Mouse (Mus musculus): ENCODE measurements around the gene Commd6.
A peak's percentile ranks its signal among the peaks of the same experiment; 100 is the strongest.

Commd6 gene

GRCm38 (mm10) chr14:101640153-101640843 is at the start of gene Commd6:
Commd6 (minus strand) TSS chr14:101640686.
- DNase-seq: peak; percentile 95

DNA sequence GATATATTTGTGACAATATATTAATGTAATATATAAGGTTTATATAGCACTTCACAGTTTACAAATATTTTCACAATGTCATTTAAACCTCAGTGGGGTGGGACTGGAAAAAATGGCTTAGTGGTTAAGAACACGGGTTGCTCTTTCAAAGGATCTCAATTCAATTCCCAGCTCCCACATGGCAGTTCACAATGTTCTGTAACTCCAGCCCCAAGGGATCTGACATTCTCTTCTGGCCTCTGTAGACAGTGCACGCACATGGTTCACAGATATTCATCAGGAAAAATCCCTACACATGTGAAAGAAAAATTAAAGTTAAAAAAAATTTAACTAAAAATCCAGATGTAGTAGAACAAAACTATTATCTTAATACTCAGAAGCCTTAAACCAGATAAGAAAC is 47.9 kb upstream of the Commd6 start:
- no peak for DNase-seq

GRCm38 (mm10) chr14:101687696-101688095 is 47.2 kb upstream of the Commd6 start:
- no peak for DNase-seq

- no peak for DNase-seq
Measured at GRCm38 (mm10) chr14:101672226-101672625, 31.7 kb upstream of the Commd6 start.

- DNase-seq: no peak
Measured at GRCm38 (mm10) chr14:101668626-101669025, 28.1 kb upstream of the Commd6 start.

GRCm38 (mm10) chr14:101666536-101666935 is 26.1 kb upstream of the Commd6 start:
- no peak for DNase-seq

DNA sequence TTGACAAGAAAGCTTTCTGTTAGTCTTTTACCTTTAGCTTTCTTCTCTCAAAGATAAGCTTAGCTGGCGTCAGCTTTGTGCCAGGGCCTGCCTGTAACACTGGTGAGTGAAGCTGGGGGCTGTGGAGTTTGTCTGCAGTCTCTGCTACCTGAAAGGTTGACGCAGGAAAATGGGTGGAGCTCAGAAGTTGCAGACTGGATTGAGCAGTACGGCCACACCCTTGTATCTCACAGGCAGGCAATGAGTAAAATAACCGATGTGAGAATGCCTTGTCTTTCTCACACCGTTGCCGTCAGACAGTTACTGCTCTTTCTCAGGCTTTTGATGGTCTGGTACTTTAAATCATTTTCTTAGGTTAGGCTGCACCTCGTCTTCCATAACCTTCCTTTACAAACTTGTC is 25.6 kb upstream of the Commd6 start:
- no peak for DNase-seq

- DNase-seq: no peak
Measured at GRCm38 (mm10) chr14:101664274-101664673, 23.8 kb upstream of the Commd6 start.

DNA sequence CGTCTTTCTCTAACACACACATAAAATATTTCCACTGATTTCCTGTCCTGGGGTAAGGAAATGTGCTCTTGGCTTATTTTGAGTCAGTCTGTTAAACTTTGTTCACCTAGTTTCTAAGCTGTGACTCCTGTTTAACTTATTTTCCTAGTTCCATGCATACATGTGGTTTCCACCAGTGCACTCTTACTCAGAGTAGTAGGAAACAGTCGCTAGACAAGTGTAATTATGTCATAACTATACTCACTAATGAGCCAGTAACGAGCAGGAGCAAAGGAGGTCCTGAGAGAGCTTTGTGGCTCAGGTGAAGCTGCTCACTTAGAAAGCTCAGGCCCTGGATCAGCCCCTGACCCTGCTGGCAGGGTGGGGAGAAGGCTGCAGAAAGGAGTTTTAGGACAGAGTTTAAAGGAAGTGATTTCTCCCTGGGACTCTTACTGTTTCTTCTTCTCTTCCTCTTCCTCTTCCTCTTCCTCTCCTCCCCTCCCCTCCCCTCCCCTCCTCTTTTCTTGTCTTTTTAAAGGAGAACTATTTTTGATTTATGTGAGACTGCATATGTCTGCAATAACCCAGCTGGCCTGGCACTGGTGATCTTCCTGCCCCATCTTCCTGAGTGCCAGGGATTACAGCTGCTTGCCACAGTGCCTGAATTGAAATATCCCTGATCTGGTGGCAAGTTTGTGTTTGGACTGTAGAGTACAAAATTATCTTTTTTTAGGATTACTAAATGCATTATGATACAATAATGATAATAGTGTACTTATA is 21.3 kb upstream of the Commd6 start:
- DNase-seq: no peak

DNA sequence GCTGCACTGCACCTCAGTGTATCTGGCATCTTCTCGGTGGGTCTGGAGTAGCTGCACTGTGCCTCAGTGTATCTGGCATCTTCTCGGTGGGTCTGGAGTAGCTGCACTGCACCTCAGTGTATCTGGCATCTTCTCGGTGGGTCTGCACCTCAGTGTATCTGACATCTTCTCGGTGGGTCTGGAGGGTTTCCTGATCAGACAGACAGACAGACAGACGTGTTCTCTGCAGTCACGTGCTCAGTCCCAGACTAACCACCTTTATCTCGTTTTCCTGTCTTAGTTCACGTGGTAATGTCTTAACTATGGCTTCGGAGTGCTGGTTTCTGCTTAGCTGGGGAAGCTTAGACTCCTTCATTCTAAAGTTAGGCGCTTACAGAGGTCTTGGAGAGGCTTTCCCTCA is 15.8 kb upstream of the Commd6 start:
- no peak for DNase-seq

- no peak for DNase-seq
Measured at GRCm38 (mm10) chr14:101654526-101654909, 14.0 kb upstream of the Commd6 start.

GRCm38 (mm10) chr14:101653581-101654525 is 13.4 kb upstream of the Commd6 start, which contains the start of gene Uchl3:
Uchl3 (plus strand) TSS chr14:101653967.
- peak; percentile 93 for DNase-seq

DNA sequence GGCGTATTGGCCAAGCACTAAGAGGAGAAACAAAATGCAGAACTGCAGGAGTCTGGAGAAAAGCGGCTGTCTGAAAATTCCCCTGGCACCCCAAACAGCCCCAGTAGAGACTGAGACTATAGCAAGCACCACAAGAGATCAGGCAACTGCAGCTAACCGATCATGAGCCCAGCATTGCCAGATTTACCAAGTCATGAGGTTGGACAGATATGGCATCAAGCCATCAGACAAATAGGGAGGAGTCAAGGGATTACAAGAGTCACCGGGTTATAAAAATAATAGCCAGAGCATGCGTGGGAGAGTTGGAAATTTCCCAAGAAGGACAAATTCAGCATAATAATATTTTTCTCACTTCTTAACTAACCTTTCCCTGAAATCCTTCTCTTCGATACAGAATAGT is 12.1 kb upstream of the Commd6 start:
- DNase-seq: no peak

DNA sequence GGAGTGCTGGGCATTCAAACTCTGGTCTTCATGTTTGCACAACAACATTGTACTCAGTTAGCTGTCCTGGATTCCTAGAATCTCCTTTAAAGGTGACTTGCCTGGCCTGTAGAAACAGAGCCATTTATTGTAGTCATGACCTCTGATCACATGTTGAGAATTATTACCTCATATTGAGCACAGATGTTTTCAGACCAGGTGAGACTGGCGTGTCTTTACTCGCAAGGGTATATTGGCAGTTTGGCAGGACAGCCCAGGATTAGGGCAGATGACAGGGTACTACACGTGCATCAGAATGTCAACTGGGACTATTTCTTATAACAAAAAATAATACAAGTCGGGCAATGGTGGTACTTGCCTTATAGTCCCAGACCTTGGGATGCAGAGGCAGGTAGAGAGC is 10.1 kb upstream of the Commd6 start:
- DNase-seq: no peak

GRCm38 (mm10) chr14:101644948-101645347 is 4.5 kb upstream of the Commd6 start:
- DNase-seq: no peak

DNA sequence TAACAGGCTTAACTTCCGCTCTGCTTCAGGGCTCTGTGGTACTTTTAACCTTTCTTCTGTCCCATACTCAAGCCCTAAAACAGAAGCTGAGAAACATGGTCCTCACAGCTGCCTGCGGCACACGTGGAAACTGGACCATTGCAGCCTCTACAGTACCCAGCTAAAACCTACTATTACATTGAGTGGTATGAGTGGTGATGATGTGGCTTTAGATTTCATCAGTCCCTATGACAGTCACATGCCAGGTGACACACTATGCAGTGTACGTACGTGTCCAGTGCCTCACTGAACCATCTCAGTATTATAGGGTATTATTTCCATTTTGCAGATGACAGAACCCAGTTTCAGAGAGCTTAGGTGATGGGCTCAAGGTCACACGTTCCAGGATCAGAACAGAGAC is 3.1 kb downstream of the Commd6 start:
- DNase-seq: no peak

DNA sequence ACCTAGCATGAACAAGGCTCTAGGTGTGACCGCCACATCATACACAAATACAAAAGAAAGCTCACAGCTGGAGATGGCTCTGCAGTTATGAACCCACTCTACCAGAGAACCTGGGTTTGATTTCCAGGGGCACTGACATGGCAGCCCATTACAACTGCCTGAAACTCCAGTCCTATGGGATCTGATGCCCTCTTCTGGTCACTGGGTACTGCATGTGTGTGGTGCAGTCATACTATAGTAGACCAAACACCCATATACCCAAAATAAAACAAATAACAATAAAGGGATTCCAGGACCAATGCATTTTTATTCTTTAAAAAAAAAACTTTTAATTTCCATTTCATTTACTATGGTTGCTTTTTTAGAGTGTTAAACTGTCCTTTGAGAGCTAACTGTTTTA is 4.7 kb downstream of the Commd6 start:
- no peak for DNase-seq

- DNase-seq: no peak
Measured at GRCm38 (mm10) chr14:101630548-101630947, 9.9 kb downstream of the Commd6 start.

- no peak for DNase-seq
Measured at GRCm38 (mm10) chr14:101617680-101618079, 22.8 kb downstream of the Commd6 start.

- DNase-seq: no peak
Measured at GRCm38 (mm10) chr14:101616178-101616577, 24.3 kb downstream of the Commd6 start.

DNA sequence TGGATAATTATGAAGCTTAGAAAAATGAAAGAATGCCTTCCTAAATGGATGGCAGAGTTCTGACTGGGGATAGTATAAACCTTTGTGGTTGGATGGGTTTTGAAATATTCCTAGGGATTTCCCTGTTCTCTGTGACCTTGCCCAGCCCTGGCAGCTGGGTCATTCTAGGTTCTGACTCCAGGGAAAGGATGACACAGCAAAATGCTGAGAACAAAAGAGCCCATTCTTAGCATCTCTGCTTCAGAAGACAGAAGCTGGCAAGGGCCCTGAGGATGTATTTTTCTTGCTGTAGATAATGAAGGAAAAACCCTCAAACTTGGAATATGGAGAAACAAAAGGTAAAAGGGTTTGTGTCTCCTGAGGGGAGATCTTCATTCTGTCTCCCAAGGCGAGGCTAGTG is 27.3 kb downstream of the Commd6 start:
- no peak for DNase-seq

DNA sequence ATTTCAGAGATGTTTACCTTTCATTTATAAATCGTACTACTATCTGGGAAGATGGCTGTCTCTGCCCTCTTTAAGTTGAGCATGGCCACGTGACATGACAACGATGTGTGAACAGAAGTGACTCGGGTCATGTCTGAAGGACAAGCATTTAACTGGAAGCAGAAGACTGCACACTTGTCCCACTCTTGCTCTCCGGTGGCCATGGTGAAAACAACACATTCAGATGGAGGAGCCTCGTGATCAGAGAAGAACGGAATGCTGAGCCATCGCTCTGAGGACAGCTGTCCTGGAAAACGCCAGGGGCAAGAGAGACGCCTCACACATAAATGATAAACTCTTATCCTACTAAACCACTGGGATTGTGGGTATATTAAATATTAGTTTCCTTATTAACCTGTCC is 29.8 kb downstream of the Commd6 start:
- no peak for DNase-seq

Measured in right cerebral cortex, adult 18-20 months (tissue).